Mouse (Mus musculus) ES-E14 (cell line): ENCODE data around the gene Antxr1. TPM values are rescaled to one million over a fixed set of nuclear protein-coding genes. Genes with fewer than 3 reads are reported as not detected.

ENCODE experiments used
- DNase-seq: peaks from one replicate; pipeline ENCODE4 v3.0.0-alpha.2; 2013; ENCODE audit warnings: low read depth, low spot score
- H3K27ac ChIP-seq: 2 replicates; pipeline ENCODE4 v1.5.1; 2012; ENCODE audit warnings: low read depth, mild to moderate bottlenecking, low read length, moderate library complexity, mixed read lengths; ENCODE audit not compliant: poor library complexity, insufficient read depth, severe bottlenecking
- H3K36me3 ChIP-seq: 2 replicates; pipeline ENCODE4 v1.6.1; 2012; ENCODE audit warnings: mild to moderate bottlenecking, low read length, moderate library complexity, mixed read lengths; ENCODE audit not compliant: control insufficient read depth, poor library complexity, insufficient read depth, severe bottlenecking
- H3K4me1 ChIP-seq, 2 experiments: fragments of 150-350 bp in 1 of 2; sonication (generic) in 1 of 2; 2 replicates each; pipeline ENCODE4 v1.6.1; 2012; ENCODE audit warnings: low read length in 2 of 2, mild to moderate bottlenecking in 1 of 2, mixed read lengths in 1 of 2; ENCODE audit not compliant: control insufficient read depth in 2 of 2, insufficient read depth in 2 of 2, poor library complexity in 1 of 2
- H3K4me3 ChIP-seq, 2 experiments: fragments of 150-350 bp in 1 of 2; sonication (generic) in 1 of 2; 2 replicates each; pipeline ENCODE4 v1.5.1; 2012; ENCODE audit warnings: low read length in 2 of 2, low read depth in 1 of 2, mild to moderate bottlenecking in 1 of 2, mixed read lengths in 1 of 2; ENCODE audit not compliant: insufficient read depth in 1 of 2, poor library complexity in 1 of 2, severe bottlenecking in 1 of 2
- H3K9ac ChIP-seq: 2 replicates; pipeline ENCODE4 v1.6.1; 2012; ENCODE audit warnings: low read depth, mild to moderate bottlenecking, low read length, mixed read lengths; ENCODE audit not compliant: poor library complexity, insufficient read depth, severe bottlenecking
- H3K9me3 ChIP-seq: fragments of 150-350 bp; sonication (generic); 2 replicates; pipeline ENCODE4 v1.6.1; 2012; ENCODE audit warnings: low read depth, mild to moderate bottlenecking, low read length; ENCODE audit not compliant: control insufficient read depth, insufficient read depth
- CHD2 ChIP-seq: IDR thresholded peaks from 2 replicates; pipeline ENCODE4 v1.6.1; 2014; ENCODE audit warnings: mild to moderate bottlenecking, low read depth, low read length, inconsistent platforms
- HCFC1 ChIP-seq: IDR thresholded peaks from 2 replicates; pipeline ENCODE4 v1.6.1; 2012; ENCODE audit warnings: low read length, inconsistent platforms, borderline replicate concordance; ENCODE audit not compliant: insufficient read depth
- MAFK ChIP-seq: IDR thresholded peaks from 2 replicates; pipeline ENCODE4 v1.6.1; 2014; ENCODE audit warnings: mild to moderate bottlenecking, low read depth, low read length, inconsistent platforms; ENCODE audit not compliant: insufficient read depth
- ZC3H11A ChIP-seq: IDR thresholded peaks from 2 replicates; pipeline ENCODE4 v1.6.1; 2012; ENCODE audit warnings: low read depth, mild to moderate bottlenecking, inconsistent platforms, low read length, borderline replicate concordance
- ZNF384 ChIP-seq: IDR thresholded peaks from 2 replicates; pipeline ENCODE4 v1.6.1; 2012; ENCODE audit warnings: low read depth, low read length, inconsistent platforms
- in situ Hi-C, 2 experiments: fragments of 600-800 bp; cut with MboI; formaldehyde crosslinking; loops; one replicate each; pipeline ENCODE4 v1.15.1; 2025; ENCODE audit warnings: low sequenced_read_pairs in 2 of 2, inconsistent platforms in 1 of 2; ENCODE audit not compliant: unreplicated experiment in 2 of 2
- total RNA-seq: library from RNA; depleted of rRNA; stranded (reverse); fragments of 300-350 nt; gene quantifications from 2 replicates; pipeline ENCODE4 v1.2.3, GENCODE M21; 2012

The Antxr1 gene
- total RNA-seq, 1 experiment = 2.5 TPM

- in situ Hi-C loops = no loop called here
- no peak for DNase-seq
- TF ChIP-seq ZC3H11A (no peak), ZNF384 (no peak), HCFC1 (no peak), MAFK (no peak), CHD2 (no peak)
- H3K9ac ChIP-seq = no peak overlapping the region
- no peaks in the 10 kb centered on the region for H3K36me3 ChIP-seq
- no peaks in the 10 kb centered on the region for H3K9me3 ChIP-seq
- H3K4me1 ChIP-seq = no peaks in the 10 kb centered on the region
- no peak overlapping the region for H3K27ac ChIP-seq
- H3K4me3 ChIP-seq = no peak overlapping the region
Measured at GRCm38 (mm10) chr6:87269950-87270349, 65.7 kb downstream of the Antxr1 start.

GRCm38 (mm10) chr6:87262666-87263065 is 73.0 kb downstream of the Antxr1 start:
- Histone ChIP-seq H3K4me1 (no peaks in the 10 kb centered on the region; a peak in 1 of 4 replicates), H3K36me3 (no peaks in the 10 kb centered on the region), H3K4me3 (no peak overlapping the region), H3K9me3 (no peaks in the 10 kb centered on the region), H3K9ac (no peak overlapping the region), H3K27ac (no peak overlapping the region)
- no peak for TF ChIP-seq ZNF384
- no peak for TF ChIP-seq CHD2
- no peak for TF ChIP-seq ZC3H11A
- TF ChIP-seq MAFK = no peak
- TF ChIP-seq HCFC1 = no peak
- DNase-seq = peak; percentile 16
- in situ Hi-C loops = no loop called here

- H3K4me1 ChIP-seq = peaks cover 0 to 11% of the 10 kb centered on the region in 2 experiments; a peak in 1 of 4 replicates
- no peak overlapping the region for H3K9ac ChIP-seq
- no peak overlapping the region for H3K27ac ChIP-seq
- H3K9me3 ChIP-seq = no peaks in the 10 kb centered on the region
- TF ChIP-seq MAFK (no peak), ZC3H11A (no peak), HCFC1 (no peak), ZNF384 (no peak), CHD2 (no peak)
- no peak overlapping the region for H3K4me3 ChIP-seq
- H3K36me3 ChIP-seq = no peaks in the 10 kb centered on the region
- DNase-seq = no peak
- in situ Hi-C loops = no loop called here
Measured at GRCm38 (mm10) chr6:87258976-87259375, 76.6 kb downstream of the Antxr1 start.

GRCm38 (mm10) chr6:87257981-87258775 is 77.4 kb downstream of the Antxr1 start:
- DNase-seq = no peak
- H3K4me3 ChIP-seq = no peak overlapping the region
- TF ChIP-seq HCFC1 (no peak), ZNF384 (no peak), ZC3H11A (no peak), CHD2 (no peak)
- no peaks in the 10 kb centered on the region for H3K36me3 ChIP-seq
- H3K4me1 ChIP-seq = peaks cover 0 to 12% of the 10 kb centered on the region in 2 experiments; a peak in 1 of 4 replicates
- in situ Hi-C loops = no loop called here
- no peaks in the 10 kb centered on the region for H3K9me3 ChIP-seq
- no peak overlapping the region for H3K9ac ChIP-seq
- H3K27ac ChIP-seq = no peak overlapping the region

GRCm38 (mm10) chr6:87257471-87257870 is 78.2 kb downstream of the Antxr1 start:
- H3K4me1 ChIP-seq = peaks cover 0 to 12% of the 10 kb centered on the region in 2 experiments; a peak in 1 of 4 replicates

More at GRCm38 (mm10) chr6:87257471-87257870, 78.2 kb downstream of the Antxr1 start:
- Histone ChIP-seq H3K9me3 (no peaks in the 10 kb centered on the region), H3K27ac (no peak overlapping the region), H3K36me3 (no peaks in the 10 kb centered on the region), H3K9ac (no peak overlapping the region; the same call in 1 of the 2 replicates), H3K4me3 (no peak overlapping the region)
- in situ Hi-C loops = no loop called here
- DNase-seq = no peak
- TF ChIP-seq ZC3H11A (no peak), MAFK (no peak), CHD2 (no peak), HCFC1 (no peak), ZNF384 (no peak)
